Mouse (Mus musculus) limb, embryonic 11.5 days (tissue): ENCODE results near the gene Abhd12b. TPM values are rescaled to one million over a fixed set of nuclear protein-coding genes. Genes with fewer than 3 reads are reported as not detected.

Experiments used
- ATAC-seq: fragments of 200-750 bp; cut with Nextera tagmentation; 2 replicates; pipeline ENCODE4 v1.8.0; 2017; ENCODE audit warnings: low read depth; ENCODE audit not compliant: insufficient number of reproducible peaks, low FRiP score, low TSS enrichment
- DNase-seq: peaks from one replicate; pipeline ENCODE4 v3.0.0-alpha.2; 2015; ENCODE audit warnings: low spot score
- H3K27ac ChIP-seq: fragments of 300-500 bp; sonication (generic); replicated peaks from 2 replicates; pipeline ENCODE4 v1.5.1; 2014; ENCODE audit warnings: low read depth, mild to moderate bottlenecking, low read length
- H3K27me3 ChIP-seq: fragments of 300-500 bp; sonication (generic); 2 replicates; pipeline ENCODE4 v1.6.1; 2014; ENCODE audit warnings: mild to moderate bottlenecking, low read length, mixed read lengths; ENCODE audit not compliant: control insufficient read depth, insufficient read depth
- H3K36me3 ChIP-seq: fragments of 300-500 bp; sonication (generic); 2 replicates; pipeline ENCODE4 v1.6.1; 2014; ENCODE audit warnings: mild to moderate bottlenecking, low read length, moderate library complexity, mixed read lengths; ENCODE audit not compliant: control insufficient read depth, insufficient read depth
- H3K4me1 ChIP-seq: fragments of 300-500 bp; sonication (generic); 2 replicates; pipeline ENCODE4 v1.6.1; 2014; ENCODE audit warnings: low read length, mixed read lengths; ENCODE audit not compliant: control insufficient read depth, insufficient read depth
- H3K4me2 ChIP-seq: fragments of 300-500 bp; sonication (generic); 2 replicates; pipeline ENCODE4 v1.6.1; 2014; ENCODE audit warnings: low read depth, mild to moderate bottlenecking, moderate library complexity; ENCODE audit not compliant: severe bottlenecking
- H3K4me3 ChIP-seq: fragments of 300-500 bp; sonication (generic); 2 replicates; pipeline ENCODE4 v1.5.1; 2014; ENCODE audit warnings: low read depth, low read length
- H3K9ac ChIP-seq: fragments of 300-500 bp; sonication (generic); 2 replicates; pipeline ENCODE4 v1.6.1; 2014; ENCODE audit warnings: mild to moderate bottlenecking, low read length
- H3K9me3 ChIP-seq: fragments of 300-500 bp; sonication (generic); 2 replicates; pipeline ENCODE4 v1.6.1; 2016; ENCODE audit warnings: low read length; ENCODE audit not compliant: control insufficient read depth
- WGBS: fragments of 180-500 bp; shearing (Covaris S2); extraction: QIAGEN DNeasy Blood & Tissue Kit; methylation state at CpG from one replicate; pipeline ENCODE4 v1.1.7; 2014; 5-methylcytosine and 5-hydroxymethylcytosine counted together
- polyA plus RNA-seq: library from polyadenylated mRNA; unstranded; fragments of >200 nt; fragmentation: Nextera tagmentation; extraction: Ambion mirVana; gene quantifications from 2 replicates; pipeline ENCODE4 v1.2.1, GENCODE M21; 2014

Gene Abhd12b
- polyA plus RNA-seq, 1 experiment from 2014 or later, result 0.15 TPM

- no peaks in the 10 kb centered on the region for H3K4me1 ChIP-seq
- no peaks in the 10 kb centered on the region for H3K27me3 ChIP-seq
- WGBS, result 55% methylated on average over 5 of the region's 5 CpGs
- H3K36me3 ChIP-seq, result no peaks in the 10 kb centered on the region
- no peak overlapping the region for H3K4me3 ChIP-seq
- ATAC-seq (no peak), DNase-seq (no peak)
- H3K4me2 ChIP-seq, result no peak overlapping the region
- no peaks in the 10 kb centered on the region for H3K9me3 ChIP-seq
- no peak overlapping the region for H3K27ac ChIP-seq
- H3K9ac ChIP-seq, result no peak overlapping the region
These were observed 24.8 kb upstream of the Abhd12b start for GRCm38 (mm10) chr12:70129105-70129504.

GRCm38 (mm10) chr12:70131042-70131675, 22.8 kb upstream of the Abhd12b start:
- Histone ChIP-seq H3K27ac (no peak overlapping the region), H3K4me1 (no peaks in the 10 kb centered on the region), H3K4me2 (no peak overlapping the region), H3K9me3 (no peaks in the 10 kb centered on the region), H3K27me3 (no peaks in the 10 kb centered on the region), H3K4me3 (no peak overlapping the region), H3K9ac (no peak overlapping the region), H3K36me3 (no peaks in the 10 kb centered on the region)
- DNase-seq (no peak), ATAC-seq (no peak)
- 53% methylated on average over 20 of the region's 20 CpGs for WGBS

GRCm38 (mm10) chr12:70134627-70135235, 19.2 kb upstream of the Abhd12b start:
- H3K27ac ChIP-seq, result no peak overlapping the region
- no peak overlapping the region for H3K4me3 ChIP-seq
- no peaks in the 10 kb centered on the region for H3K36me3 ChIP-seq
- WGBS, result 87% methylated on average over 20 of the region's 20 CpGs
- DNase-seq (no peak), ATAC-seq (no peak)
- no peaks in the 10 kb centered on the region for H3K4me1 ChIP-seq
- no peaks in the 10 kb centered on the region for H3K27me3 ChIP-seq
- H3K9me3 ChIP-seq, result no peaks in the 10 kb centered on the region
- no peak overlapping the region for H3K9ac ChIP-seq
- H3K4me2 ChIP-seq, result no peak overlapping the region

- DNase-seq (no peak), ATAC-seq (no peak)
- Histone ChIP-seq H3K4me2 (no peak overlapping the region), H3K27me3 (no peaks in the 10 kb centered on the region), H3K36me3 (no peaks in the 10 kb centered on the region), H3K4me1 (no peaks in the 10 kb centered on the region), H3K4me3 (no peak overlapping the region), H3K9me3 (no peaks in the 10 kb centered on the region), H3K27ac (no peak overlapping the region), H3K9ac (no peak overlapping the region)
- 80% methylated on average over 12 of the region's 12 CpGs for WGBS
These were observed 17.7 kb upstream of the Abhd12b start for GRCm38 (mm10) chr12:70136185-70136756.

GRCm38 (mm10) chr12:70137095-70137494, 16.8 kb upstream of the Abhd12b start:
- DNase-seq (no peak), ATAC-seq (no peak)
- 84% methylated on average over 4 of the region's 4 CpGs for WGBS
- Histone ChIP-seq H3K4me3 (no peak overlapping the region), H3K4me2 (no peak overlapping the region), H3K27me3 (no peaks in the 10 kb centered on the region), H3K36me3 (no peaks in the 10 kb centered on the region), H3K9me3 (no peaks in the 10 kb centered on the region), H3K27ac (no peak overlapping the region), H3K4me1 (no peaks in the 10 kb centered on the region), H3K9ac (no peak overlapping the region)

GRCm38 (mm10) chr12:70137626-70138025, 16.3 kb upstream of the Abhd12b start:
- no peak overlapping the region for H3K27ac ChIP-seq
- H3K4me3 ChIP-seq, result no peak overlapping the region
- no peak overlapping the region for H3K4me2 ChIP-seq
- H3K9me3 ChIP-seq, result no peaks in the 10 kb centered on the region
- no peaks in the 10 kb centered on the region for H3K4me1 ChIP-seq
- WGBS, result 88% methylated on average over 9 of the region's 9 CpGs
- H3K9ac ChIP-seq, result no peak overlapping the region
- ATAC-seq, result no peak
- H3K36me3 ChIP-seq, result no peaks in the 10 kb centered on the region
- H3K27me3 ChIP-seq, result no peaks in the 10 kb centered on the region
- no peak for DNase-seq

GRCm38 (mm10) chr12:70139871-70140270, 14.1 kb upstream of the Abhd12b start:
- H3K4me2 ChIP-seq, result no peak overlapping the region
- no peak overlapping the region for H3K4me3 ChIP-seq
- WGBS, result 54% methylated on average over 4 of the region's 4 CpGs
- H3K4me1 ChIP-seq, result no peaks in the 10 kb centered on the region
- no peak overlapping the region for H3K27ac ChIP-seq
- no peaks in the 10 kb centered on the region for H3K27me3 ChIP-seq
- ATAC-seq (no peak), DNase-seq (no peak)
- H3K9me3 ChIP-seq, result no peaks in the 10 kb centered on the region
- H3K9ac ChIP-seq, result no peak overlapping the region
- no peaks in the 10 kb centered on the region for H3K36me3 ChIP-seq

GRCm38 (mm10) chr12:70140542-70140941, 13.4 kb upstream of the Abhd12b start:
- Histone ChIP-seq H3K36me3 (no peaks in the 10 kb centered on the region), H3K4me1 (no peaks in the 10 kb centered on the region), H3K27ac (no peak overlapping the region), H3K4me3 (no peak overlapping the region), H3K4me2 (no peak overlapping the region), H3K27me3 (no peaks in the 10 kb centered on the region), H3K9ac (no peak overlapping the region), H3K9me3 (no peaks in the 10 kb centered on the region)
- 98% methylated on average over 5 of the region's 5 CpGs for WGBS
- no peak for ATAC-seq
- DNase-seq, result no peak
